Mouse (Mus musculus) layer of hippocampus, adult 8-10 months (tissue): Measurements from ENCODE around the gene Trip4. TPM values are rescaled to one million over a fixed set of nuclear protein-coding genes. Genes with fewer than 3 reads are reported as not detected.

ENCODE experiments used
- DNase-seq, 2 experiments: peaks; one replicate each; pipeline ENCODE4 v3.0.0; 2022; ENCODE audit warnings: low spot score in 2 of 2
- total RNA-seq, 4 experiments: library from RNA; stranded (reverse); gene quantifications; 2 replicates each; pipeline ENCODE4 v1.2.4; 2022

Gene Trip4
- total RNA-seq, 4 experiments from 2014 or later = 35.8 to 46.8 (median 39.0) TPM

GRCm38 (mm10) chr9:65834628-65835354 lies 73.8 kb downstream of the Trip4 start:
- no peak for DNase-seq

GRCm38 (mm10) chr9:65833640-65834039 lies 75.0 kb downstream of the Trip4 start:
- DNase-seq = no peak

GRCm38 (mm10) chr9:65833230-65833629 lies 75.4 kb downstream of the Trip4 start:
- no peak for DNase-seq

- DNase-seq = no peak
Measured at GRCm38 (mm10) chr9:65832041-65832440, 76.6 kb downstream of the Trip4 start.

- no peak for DNase-seq
Measured at GRCm38 (mm10) chr9:65831164-65831563, 77.4 kb downstream of the Trip4 start.

- no peak for DNase-seq
Measured at GRCm38 (mm10) chr9:65830255-65830654, 78.3 kb downstream of the Trip4 start.

GRCm38 (mm10) chr9:65829410-65829809 lies 79.2 kb downstream of the Trip4 start:
- DNase-seq = no peak

GRCm38 (mm10) chr9:65828511-65828910 lies 80.1 kb downstream of the Trip4 start:
- no peak for DNase-seq

GRCm38 (mm10) chr9:65828016-65828403 lies 80.6 kb downstream of the Trip4 start:
- no peak for DNase-seq

GRCm38 (mm10) chr9:65827344-65828015 lies 81.1 kb downstream of the Trip4 start, which contains the start of gene Zfp609:
Zfp609 (minus strand) TSS chr9:65827564.
- DNase-seq = peak; percentile 85 to 94

GRCm38 (mm10) chr9:65826588-65827343 lies 81.8 kb downstream of the Trip4 start:
- peak; percentile 46 to 52 for DNase-seq

GRCm38 (mm10) chr9:65826226-65826587 lies 82.4 kb downstream of the Trip4 start:
- no peak for DNase-seq

GRCm38 (mm10) chr9:65823716-65824462 lies 84.7 kb downstream of the Trip4 start:
- no peak for DNase-seq

- DNase-seq = no peak
Measured at GRCm38 (mm10) chr9:65822011-65822410, 86.6 kb downstream of the Trip4 start.

- no peak for DNase-seq
Measured at GRCm38 (mm10) chr9:65820301-65820700, 88.3 kb downstream of the Trip4 start.

GRCm38 (mm10) chr9:65818402-65818801 lies 90.2 kb downstream of the Trip4 start:
- no peak for DNase-seq

GRCm38 (mm10) chr9:65812841-65813240 lies 95.8 kb downstream of the Trip4 start:
- DNase-seq = no peak

- DNase-seq = no peak
Measured at GRCm38 (mm10) chr9:65811784-65812183, 96.8 kb downstream of the Trip4 start.

GRCm38 (mm10) chr9:65807818-65808217 lies 100.8 kb downstream of the Trip4 start:
- DNase-seq = no peak

GRCm38 (mm10) chr9:65807251-65807650 lies 101.3 kb downstream of the Trip4 start:
- no peak for DNase-seq

GRCm38 (mm10) chr9:65799770-65800169 lies 108.8 kb downstream of the Trip4 start:
- no peak for DNase-seq
